Mouse (Mus musculus): ENCODE results near the gene 4921504E06Rik. TPM values are rescaled to one million over a fixed set of nuclear protein-coding genes. Genes with fewer than 3 reads are reported as not detected.

The 4921504E06Rik gene
- not detected in 2 replicates for polyA plus RNA-seq (2012)

GRCm38 (mm10) chr2:19553821-19554592, at the start of gene 4921504E06Rik:
Gene 4921504E06Rik, minus strand, starts transcription at chr2:19553914.
- TF ChIP-seq GATA1 (IDR thresholded peaks at IDR 0.05; ENCODE audit: low read length) = no peak

- no peak for TF ChIP-seq GATA1 (IDR thresholded peaks at IDR 0.05; ENCODE audit: low read length)
Measured at GRCm38 (mm10) chr2:19601386-19601925, 47.7 kb upstream of the 4921504E06Rik start.

- TF ChIP-seq GATA1 (IDR thresholded peaks at IDR 0.05; ENCODE audit: low read length) = no peak
Measured at GRCm38 (mm10) chr2:19600860-19601259, 47.1 kb upstream of the 4921504E06Rik start.

- no peak for TF ChIP-seq GATA1 (IDR thresholded peaks at IDR 0.05; ENCODE audit: low read length)
Measured at GRCm38 (mm10) chr2:19599801-19600200, 46.1 kb upstream of the 4921504E06Rik start.

- TF ChIP-seq GATA1 (IDR thresholded peaks at IDR 0.05; ENCODE audit: low read length) = no peak
Measured at GRCm38 (mm10) chr2:19596988-19597387, 43.3 kb upstream of the 4921504E06Rik start.

GRCm38 (mm10) chr2:19596426-19596825, 42.7 kb upstream of the 4921504E06Rik start:
- no peak for TF ChIP-seq GATA1 (IDR thresholded peaks at IDR 0.05; ENCODE audit: low read length)

- no peak for TF ChIP-seq GATA1 (IDR thresholded peaks at IDR 0.05; ENCODE audit: low read length)
Measured at GRCm38 (mm10) chr2:19594856-19595255, 41.1 kb upstream of the 4921504E06Rik start.

GRCm38 (mm10) chr2:19579846-19580245, 26.1 kb upstream of the 4921504E06Rik start:
- no peak for TF ChIP-seq GATA1 (IDR thresholded peaks at IDR 0.05; ENCODE audit: low read length)

- no peak for TF ChIP-seq GATA1 (IDR thresholded peaks at IDR 0.05; ENCODE audit: low read length)
Measured at GRCm38 (mm10) chr2:19579180-19579579, 25.5 kb upstream of the 4921504E06Rik start.

- no peak for TF ChIP-seq GATA1 (IDR thresholded peaks at IDR 0.05; ENCODE audit: low read length)
Measured at GRCm38 (mm10) chr2:19562114-19562829, 8.6 kb upstream of the 4921504E06Rik start.

- TF ChIP-seq GATA1 (IDR thresholded peaks at IDR 0.05; ENCODE audit: low read length) = no peak
Measured at GRCm38 (mm10) chr2:19560654-19561053, 6.9 kb upstream of the 4921504E06Rik start.

- TF ChIP-seq GATA1 (IDR thresholded peaks at IDR 0.05; ENCODE audit: low read length) = no peak
Measured at GRCm38 (mm10) chr2:19560071-19560470, 6.4 kb upstream of the 4921504E06Rik start.

GRCm38 (mm10) chr2:19551396-19551795, 2.3 kb downstream of the 4921504E06Rik start:
- no peak for TF ChIP-seq GATA1 (IDR thresholded peaks at IDR 0.05; ENCODE audit: low read length)

- no peak for TF ChIP-seq GATA1 (IDR thresholded peaks at IDR 0.05; ENCODE audit: low read length)
Measured at GRCm38 (mm10) chr2:19540906-19541305, 12.8 kb downstream of the 4921504E06Rik start.

- TF ChIP-seq GATA1 (IDR thresholded peaks at IDR 0.05; ENCODE audit: low read length) = no peak
Measured at GRCm38 (mm10) chr2:19529428-19529827, 24.3 kb downstream of the 4921504E06Rik start.

GRCm38 (mm10) chr2:19528797-19529196, 24.9 kb downstream of the 4921504E06Rik start:
- no peak for TF ChIP-seq GATA1 (IDR thresholded peaks at IDR 0.05; ENCODE audit: low read length)
